Mouse (Mus musculus) embryonic fibroblast, embryonic 13.5 days (primary cell): ENCODE results near the gene Macrod2.

Source experiments
- CTCF ChIP-seq: IDR thresholded peaks from 2 replicates; pipeline ENCODE4 v1.5.1; 2011; ENCODE audit warnings: mild to moderate bottlenecking, control low read depth, low read length, moderate library complexity, borderline replicate concordance; ENCODE audit not compliant: insufficient read depth
- POLR2A ChIP-seq: IDR thresholded peaks from 2 replicates; pipeline ENCODE4 v1.6.1; 2011; ENCODE audit warnings: low read depth, mild to moderate bottlenecking, control low read depth, low read length, moderate library complexity

DNA sequence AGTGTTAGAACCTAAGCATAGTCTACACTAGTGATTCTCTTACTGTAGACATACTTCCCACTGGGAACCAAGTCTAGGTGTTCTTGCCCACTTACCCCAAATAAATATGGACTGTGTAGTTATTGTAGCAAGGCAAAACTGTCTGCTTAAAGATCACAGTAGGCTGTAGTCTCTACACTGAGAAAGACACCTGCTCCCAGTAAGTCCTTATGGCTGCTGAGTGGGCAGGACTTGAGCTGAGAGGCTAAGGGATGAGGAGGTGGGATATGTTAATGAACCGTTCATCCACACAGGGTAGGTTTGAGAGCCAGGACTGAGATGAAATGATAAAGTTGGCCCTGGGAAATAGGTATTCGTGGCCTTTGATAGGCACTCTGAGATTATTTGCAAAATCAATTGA lies 1869.6 kb downstream of the Macrod2 start:
- TF ChIP-seq CTCF: no peak
- TF ChIP-seq POLR2A: no peak
